In genomic region chr16:28445800-28446333, GRCm38 (mm10) we compare ENCODE assay signal across 8 mouse cellular contexts.
DNase-seq lines count a peak whose midpoint lies in the region; ATAC-seq and TF ChIP-seq lines count a peak whose summit lies in the region.

No protein-coding gene starts in this region.

- H3K4me2 ChIP-seq in forebrain, embryonic 15.5 days (replicated peaks), result peak overlapping the region; percentile 94
- H3K4me2 ChIP-seq in neural tube, embryonic 12.5 days (replicated peaks), result peak overlapping the region; percentile 98

- no peak for DNase-seq in kidney, adult 2 months
- DNase-seq in kidney, postnatal 36 days, result no peak
- peak; percentile 28 for DNase-seq in brain, embryonic 18.5 days (ENCODE audit: low read depth, low spot score)
- DNase-seq in limb, embryonic 10.5 days (ENCODE audit: low spot score), result no peak
- no peak for DNase-seq in urinary bladder, postnatal 10 days (ENCODE audit: low spot score)
- no peak for DNase-seq in urinary bladder, postnatal 4 days (ENCODE audit: low spot score in 2 of 2)

- peaks cover 6% of the 10 kb centered on the region for H3K27me3 ChIP-seq in kidney, adult 2 months (replicated peaks; ENCODE audit: control insufficient read depth, insufficient read depth, low read length)
- H3K27me3 ChIP-seq in forebrain, embryonic 15.5 days, result peaks cover 12% of the 10 kb centered on the region; the same call in 1 of the 2 replicates
- H3K27me3 ChIP-seq in limb, embryonic 10.5 days (ENCODE audit: low read depth, poor library complexity, severe bottlenecking), result peaks cover 78% of the 10 kb centered on the region
- peaks cover 19% of the 10 kb centered on the region for H3K27me3 ChIP-seq in neural tube, embryonic 12.5 days (replicated peaks)

- H3K36me3 ChIP-seq in kidney, adult 2 months (ENCODE audit: control insufficient read depth, insufficient read depth, low read length), result no peaks in the 10 kb centered on the region
- H3K36me3 ChIP-seq in forebrain, embryonic 15.5 days, result no peaks in the 10 kb centered on the region
- H3K36me3 ChIP-seq in limb, embryonic 10.5 days, result no peaks in the 10 kb centered on the region
- H3K36me3 ChIP-seq in neural tube, embryonic 12.5 days, result no peaks in the 10 kb centered on the region

- H3K27ac ChIP-seq in kidney, adult 2 months (ENCODE audit: insufficient read depth, low read depth, low read length), result no peak overlapping the region
- peak overlapping the region; percentile 82 for H3K27ac ChIP-seq in forebrain, embryonic 15.5 days (replicated peaks)
- peak overlapping the region; percentile 74 for H3K27ac ChIP-seq in limb, embryonic 10.5 days
- H3K27ac ChIP-seq in neural tube, embryonic 12.5 days, result no peak overlapping the region

- peak overlapping the region; percentile 71 for H3K9ac ChIP-seq in forebrain, embryonic 15.5 days (replicated peaks)
- peak overlapping the region; percentile 69 for H3K9ac ChIP-seq in neural tube, embryonic 12.5 days

- no peaks in the 10 kb centered on the region for H3K9me3 ChIP-seq in forebrain, embryonic 15.5 days
- H3K9me3 ChIP-seq in limb, embryonic 10.5 days (replicated peaks), result no peaks in the 10 kb centered on the region
- H3K9me3 ChIP-seq in neural tube, embryonic 12.5 days, result no peaks in the 10 kb centered on the region

- peak overlapping the region; percentile 50 for H3K4me3 ChIP-seq in kidney, adult 2 months (ENCODE audit: insufficient read depth, low read depth, low read length)
- H3K4me3 ChIP-seq in forebrain, embryonic 15.5 days, result peak overlapping the region; percentile 88
- H3K4me3 ChIP-seq in limb, embryonic 10.5 days, result peak overlapping the region; percentile 74
- peak overlapping the region; percentile 66 for H3K4me3 ChIP-seq in neural tube, embryonic 12.5 days

- no peak for TF ChIP-seq CTCF in kidney, adult 2 months (conservative IDR thresholded peaks at IDR 0.05; ENCODE audit: insufficient read depth, insufficient read length, low read depth, low read length)

- ATAC-seq in forebrain, embryonic 15.5 days (replicated peaks), result peak; percentile 69
- ATAC-seq in neural tube, embryonic 12.5 days (ENCODE audit: low FRiP score, low read depth), result peak; percentile 55

- under 1% methylated on average over 41 of the region's 42 CpGs for WGBS in kidney, adult 2 months
- 1% methylated on average over 38 of the region's 42 CpGs for WGBS in forebrain, embryonic 15.5 days
- under 1% methylated on average over 42 of the region's 42 CpGs for WGBS in limb, embryonic 10.5 days
- under 1% methylated on average over 42 of the region's 42 CpGs for WGBS in neural tube, embryonic 12.5 days

- H3K4me1 ChIP-seq in kidney, adult 2 months (ENCODE audit: control insufficient read depth, insufficient read depth, low read length), result no peaks in the 10 kb centered on the region
- peaks cover 20% of the 10 kb centered on the region for H3K4me1 ChIP-seq in forebrain, embryonic 15.5 days
- peaks cover 27% of the 10 kb centered on the region for H3K4me1 ChIP-seq in limb, embryonic 10.5 days
- H3K4me1 ChIP-seq in neural tube, embryonic 12.5 days, result peaks cover 22% of the 10 kb centered on the region

- no peak for TF ChIP-seq POLR2A in kidney, adult 2 months (IDR thresholded peaks at IDR 0.05; ENCODE audit: low read depth, low read length)

Comparison
In these comparisons a context has a peak if more than half of its experiments do, and no peak if none do; other contexts are left out.
1. H3K27ac ChIP-seq: peak in forebrain, embryonic 15.5 days (single experiment) and limb, embryonic 10.5 days (single experiment); none in kidney, adult 2 months (single experiment) and neural tube, embryonic 12.5 days (single experiment).
2. Peak in every context shown above with its lines, with median percentiles within 50 percentile points of each other: H3K4me3 ChIP-seq.